Mouse (Mus musculus): Measurements from ENCODE around the gene Uckl1. TPM values are rescaled to one million over a fixed set of nuclear protein-coding genes. Genes with fewer than 3 reads are reported as not detected.
A peak's percentile ranks its signal among the peaks of the same experiment; 100 is the strongest.

The Uckl1 gene
- total RNA-seq (2021) = 10 to 100 TPM; 77.0 to 79.8 TPM
- long read RNA-seq, experiment 1, partial matches to known transcripts = 6 of 70 reads
- long read RNA-seq, experiment 1, other reads (novel, unspliced or antisense) = 61 of 70 reads
- long read RNA-seq, experiment 2, partial matches to known transcripts = 1 of 22 reads
- long read RNA-seq, experiment 2, other reads (novel, unspliced or antisense) = 17 of 22 reads

GRCm38 (mm10) chr2:181584411-181584942 lies at the start of gene Uckl1:
Uckl1 (minus strand) TSS chr2:181584892.
- no peak for DNase-seq

DNA sequence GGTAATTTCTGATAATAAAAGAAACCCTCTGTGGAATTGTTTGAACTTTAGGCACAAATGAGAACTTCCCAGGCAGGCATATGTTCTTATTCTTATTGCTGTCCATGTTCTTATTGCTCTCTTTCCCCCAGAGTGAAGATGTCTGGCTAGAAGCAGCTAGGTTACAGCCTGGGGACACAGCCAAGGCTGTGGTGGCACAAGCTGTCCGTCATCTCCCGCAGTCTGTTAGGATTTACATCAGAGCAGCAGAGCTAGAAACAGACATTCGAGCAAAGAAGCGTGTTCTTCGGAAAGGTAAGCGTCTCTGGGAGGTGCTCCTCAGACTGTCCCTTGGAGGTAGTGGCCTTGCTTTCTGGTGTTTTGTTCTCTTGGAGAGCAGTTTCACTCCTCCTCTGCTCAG lies 47.9 kb upstream of the Uckl1 start:
- DNase-seq = no peak

GRCm38 (mm10) chr2:181628471-181628870 lies 43.8 kb upstream of the Uckl1 start:
- DNase-seq = no peak

GRCm38 (mm10) chr2:181623401-181623800 lies 38.7 kb upstream of the Uckl1 start:
- DNase-seq = peak in 1 of 2 experiments; percentile 48

- no peak for DNase-seq
Observed at GRCm38 (mm10) chr2:181618761-181619495, 34.2 kb upstream of the Uckl1 start.

DNA sequence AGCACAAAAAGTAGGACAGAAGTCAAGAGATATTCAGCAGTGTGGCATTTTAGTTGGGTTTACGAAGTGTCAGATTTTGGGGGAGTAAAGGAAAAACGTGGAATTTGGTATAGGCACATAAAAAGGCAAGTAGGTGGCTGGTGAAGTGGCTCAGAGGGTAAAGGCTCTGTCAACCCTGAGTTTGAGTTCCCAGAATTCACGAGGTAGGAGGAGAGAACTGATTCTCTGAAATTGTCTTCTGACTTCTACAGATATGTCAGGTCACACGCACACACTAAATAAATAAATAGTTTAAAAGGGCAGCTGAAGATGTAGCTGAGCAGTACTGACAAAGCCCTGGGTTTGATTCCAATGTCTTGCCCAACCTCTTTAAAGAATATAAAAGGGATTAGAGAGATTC lies 17.7 kb upstream of the Uckl1 start:
- DNase-seq = no peak

DNA sequence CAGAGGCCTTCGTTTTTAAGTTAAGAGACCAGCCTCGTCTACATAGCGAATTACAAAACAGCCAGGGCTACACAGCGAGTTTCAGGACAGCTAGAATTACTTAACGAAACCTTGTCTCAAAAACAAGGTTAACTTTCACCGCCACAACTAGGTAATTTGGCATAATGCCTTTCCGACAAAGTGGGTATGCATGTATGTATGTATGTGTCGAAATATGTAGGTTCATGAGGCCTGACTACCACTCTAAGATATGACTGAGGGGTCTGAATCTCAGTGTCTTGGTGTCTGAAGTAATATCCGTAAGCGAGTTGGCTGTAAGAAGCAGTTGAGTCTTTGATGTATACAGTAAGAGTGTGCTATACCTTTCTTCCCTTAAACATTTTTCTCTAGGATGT lies 17.1 kb upstream of the Uckl1 start:
- no peak for DNase-seq

DNA sequence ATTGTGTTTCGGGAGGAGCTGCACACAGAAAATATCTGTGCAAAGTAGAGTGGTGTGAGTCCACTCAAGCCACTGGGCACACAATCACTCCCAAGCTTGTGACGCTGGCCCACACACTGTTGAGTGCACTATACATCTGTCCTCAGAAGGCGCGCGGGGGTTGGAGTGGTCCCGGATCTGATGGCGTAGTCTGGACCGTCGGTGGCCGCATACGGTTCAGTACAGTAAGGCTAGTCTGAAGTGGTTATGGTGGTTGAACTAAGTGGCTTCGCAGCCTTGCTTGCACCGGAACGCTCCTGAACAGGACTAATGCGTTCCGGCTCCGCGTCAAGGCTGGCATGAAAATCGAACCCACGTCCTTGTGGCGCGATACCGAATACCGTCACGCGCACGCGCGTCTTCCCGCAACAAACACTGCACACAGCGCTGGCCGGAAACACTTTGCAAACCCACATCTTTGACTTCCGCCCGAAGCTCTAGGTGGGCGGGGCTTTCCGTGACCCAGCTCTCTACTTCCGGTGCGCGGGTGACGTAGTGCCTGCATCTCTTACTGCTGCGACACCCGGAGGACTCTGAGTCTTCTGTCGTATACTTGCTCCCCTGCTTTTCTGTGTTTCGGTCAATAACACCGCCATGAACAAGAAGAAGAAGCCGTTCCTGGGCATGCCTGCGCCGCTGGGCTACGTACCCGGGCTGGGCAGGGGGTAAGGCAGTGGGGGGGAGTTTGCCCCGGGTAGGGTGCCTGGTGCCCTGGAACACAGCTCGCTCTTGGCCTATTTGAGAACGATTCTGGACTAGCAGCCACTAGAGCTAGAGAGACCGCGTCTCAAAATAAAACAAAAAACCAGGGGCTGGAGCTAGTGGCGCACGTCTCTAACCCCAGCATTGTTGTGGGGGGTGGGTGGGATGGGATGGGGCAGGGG lies 16.4 kb upstream of the Uckl1 start:
- DNase-seq = peak; percentile 97 to 98

GRCm38 (mm10) chr2:181600226-181600758 lies 15.6 kb upstream of the Uckl1 start:
- no peak for DNase-seq

DNA sequence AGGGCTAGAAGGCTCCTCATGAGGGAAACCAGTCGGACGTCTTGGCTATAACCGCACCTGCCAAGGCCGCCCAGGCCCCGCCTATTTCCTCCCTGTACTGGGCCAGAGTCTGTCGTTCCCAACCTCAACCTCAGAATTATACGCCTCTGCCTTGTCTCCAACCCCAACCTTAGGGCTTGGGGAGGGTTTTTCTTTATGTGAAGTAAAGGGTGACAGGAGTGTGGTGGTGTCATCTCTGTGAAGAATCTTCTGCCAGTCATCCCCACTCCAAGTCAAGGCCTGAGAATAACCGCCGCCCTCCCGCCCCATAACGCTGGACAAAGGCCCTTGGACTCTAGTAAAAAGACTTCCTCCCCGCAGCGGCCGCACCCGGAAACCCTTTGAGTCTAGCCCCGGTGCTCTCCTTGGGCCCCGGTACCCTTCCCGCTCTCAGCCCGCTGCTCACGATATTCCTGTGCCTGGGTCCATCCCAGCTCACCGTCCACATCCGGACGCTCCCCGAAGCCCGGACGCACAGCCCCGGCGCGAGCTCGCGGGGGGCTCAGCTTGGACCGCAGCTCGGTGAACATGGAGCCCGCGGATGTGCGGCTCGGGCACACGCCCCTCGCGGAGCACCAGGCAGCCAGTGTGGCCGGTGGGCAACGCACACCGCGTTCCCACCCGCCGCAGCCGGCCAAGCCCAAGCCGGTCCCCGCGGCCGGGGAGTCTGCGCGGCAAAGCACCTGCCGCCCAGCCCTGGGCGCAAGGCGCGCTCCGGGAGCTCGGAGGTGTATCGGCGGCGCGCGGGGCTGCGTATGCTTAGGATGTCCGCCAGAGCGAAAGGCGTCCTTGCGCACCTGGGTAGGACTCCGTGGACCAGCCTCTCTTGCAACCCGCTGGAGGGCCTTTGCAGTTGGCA lies 14.0 kb upstream of the Uckl1 start, which contains the start of gene Samd10:
Gene Samd10, minus strand, starts transcription at position 759 of the 898 bp plus-strand sequence.
- peak; percentile 63 to 79 for DNase-seq

- peak; percentile 48 to 68 for DNase-seq
Observed at GRCm38 (mm10) chr2:181597378-181598061, 12.8 kb upstream of the Uckl1 start.

- DNase-seq = no peak
Observed at GRCm38 (mm10) chr2:181596221-181596960, 11.7 kb upstream of the Uckl1 start.

DNA sequence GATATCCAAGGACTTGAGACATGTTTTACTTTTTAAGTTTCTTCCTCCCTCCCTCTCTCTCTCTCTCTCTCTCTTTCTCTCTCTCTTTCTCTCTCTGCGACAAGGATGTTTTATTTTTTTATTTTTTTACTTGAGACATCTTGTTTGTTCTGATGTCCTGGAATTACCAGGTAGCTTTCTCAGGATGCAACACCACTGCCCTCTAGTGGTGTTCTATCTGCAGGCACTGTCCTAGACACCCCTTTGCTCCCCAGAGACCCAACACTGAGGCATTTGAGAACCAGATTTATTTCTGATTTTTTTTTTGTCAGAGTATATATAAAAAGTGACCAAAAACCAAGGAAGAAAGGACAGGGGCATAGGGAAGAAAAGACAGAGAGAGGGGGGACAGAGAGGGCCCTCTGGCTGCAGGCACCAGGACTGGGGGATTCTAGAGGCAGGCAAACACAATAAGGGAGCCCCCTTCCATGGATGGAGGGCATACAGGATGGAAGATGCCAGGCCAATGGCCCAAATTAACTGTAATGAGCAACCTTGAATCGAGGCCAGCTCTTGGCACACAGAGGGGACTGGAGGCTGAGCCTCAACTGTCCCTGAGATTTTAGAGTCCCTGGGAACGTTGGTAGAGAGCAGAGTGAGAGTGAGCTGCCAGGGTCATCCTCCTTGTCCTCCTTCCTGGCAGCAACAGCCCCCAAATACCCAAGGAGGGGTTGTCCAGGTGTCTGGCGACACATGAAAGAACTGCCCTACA lies 10.4 kb upstream of the Uckl1 start:
- DNase-seq = peak; percentile 83 to 87

- DNase-seq = no peak
Observed at GRCm38 (mm10) chr2:181593937-181594336, 9.2 kb upstream of the Uckl1 start.

DNA sequence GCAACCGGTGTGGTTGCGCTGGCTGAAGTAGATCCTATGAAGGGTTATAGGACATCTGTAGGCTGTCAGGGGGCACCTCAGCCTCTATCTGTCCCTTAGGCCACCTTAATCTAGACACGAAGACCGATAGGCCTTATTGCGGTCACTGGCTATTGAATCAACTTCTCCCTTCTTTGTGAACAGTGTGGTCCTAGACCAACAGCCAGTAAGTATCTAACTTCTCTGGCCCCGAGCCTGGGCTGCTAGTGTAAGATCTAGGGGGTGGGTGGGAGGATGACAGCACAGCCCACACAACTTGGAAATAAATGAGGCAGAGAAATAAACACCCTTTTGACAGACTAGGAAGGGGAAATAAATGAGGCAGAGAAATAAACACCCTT lies 8.3 kb upstream of the Uckl1 start:
- no peak for DNase-seq

GRCm38 (mm10) chr2:181592231-181593041 lies 7.7 kb upstream of the Uckl1 start, which contains the start of gene Zfp512b:
Zfp512b (minus strand) TSS chr2:181592803.
- DNase-seq = peak; percentile 74 to 86

DNA sequence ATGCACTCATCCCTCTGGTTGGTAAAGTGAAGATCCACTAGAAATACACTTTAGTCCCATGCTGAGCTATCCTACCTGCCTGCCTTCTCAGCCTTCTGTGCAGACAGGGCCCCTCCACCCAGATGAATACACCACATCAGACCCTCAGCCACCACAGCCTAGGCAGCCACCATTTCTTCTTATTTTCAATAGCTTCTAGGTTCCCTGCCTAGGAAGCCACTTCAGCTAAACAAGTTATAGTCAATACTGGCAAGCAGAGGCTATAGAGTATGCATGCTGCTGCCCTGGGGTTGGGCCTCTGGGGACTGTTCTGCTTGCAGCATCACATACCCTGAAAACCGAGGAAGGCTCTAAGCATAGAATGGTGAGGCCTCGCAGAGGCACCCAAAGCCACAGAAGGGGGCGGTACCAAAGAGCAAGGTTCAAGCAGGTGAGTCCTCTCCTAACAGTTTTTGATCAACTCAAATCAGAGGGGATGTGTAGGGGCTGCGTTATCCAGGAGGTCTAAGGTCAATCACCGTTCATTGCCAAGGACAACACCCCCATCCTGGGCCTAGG lies 6.9 kb upstream of the Uckl1 start, which contains the start of gene Prpf6:
Gene Prpf6, plus strand, starts transcription at position 341 of the 558 bp plus-strand sequence.
- no peak for DNase-seq

All from adrenal gland, postnatal 36 days (tissue).